Mouse (Mus musculus) G1E (cell line): ENCODE data around the gene Lsm8. TPM values are rescaled to one million over a fixed set of nuclear protein-coding genes. Genes with fewer than 3 reads are reported as not detected.

Experiments used
- ATAC-seq: 2 replicates; pipeline ENCODE4 v1.8.0; 2016; ENCODE audit warnings: mild to moderate bottlenecking; ENCODE audit not compliant: insufficient number of reproducible peaks, poor library complexity, low FRiP score, severe bottlenecking; ENCODE audit errors: extremely low read depth
- DNase-seq: peaks from one replicate; pipeline ENCODE4 v3.0.0; 2012; ENCODE audit warnings: low spot score
- H3K27me3 ChIP-seq: 2 replicates; pipeline ENCODE4 v1.6.1; 2012; ENCODE audit warnings: mild to moderate bottlenecking, low read length, inconsistent platforms; ENCODE audit not compliant: insufficient read depth
- H3K36me3 ChIP-seq: replicated peaks from 2 replicates; pipeline ENCODE3; 2012; ENCODE audit warnings: mild to moderate bottlenecking, inconsistent platforms
- H3K4me1 ChIP-seq: 2 replicates; pipeline ENCODE4 v1.6.1; 2012; ENCODE audit warnings: low read depth, low read length, inconsistent platforms, mixed read lengths; ENCODE audit not compliant: insufficient read depth
- H3K4me3 ChIP-seq: 2 replicates; pipeline ENCODE4 v1.5.1; 2012; ENCODE audit warnings: low read depth, mild to moderate bottlenecking, inconsistent platforms, low read length, moderate library complexity, mixed read lengths
- H3K9me3 ChIP-seq: replicated peaks from 2 replicates; pipeline ENCODE4 v1.6.1; 2012; ENCODE audit warnings: inconsistent platforms
- CTCF ChIP-seq: IDR thresholded peaks from 2 replicates; pipeline ENCODE4 v1.5.1; 2012; ENCODE audit warnings: low read depth, low read length, inconsistent platforms, mixed read lengths
- GATA1 ChIP-seq: IDR thresholded peaks from 2 replicates; pipeline ENCODE4 v1.6.1; 2012; ENCODE audit warnings: borderline replicate concordance, low read length, inconsistent platforms, mixed read lengths
- GATA2 ChIP-seq: IDR thresholded peaks from 2 replicates; pipeline ENCODE4 v1.6.1; 2012; ENCODE audit warnings: low read depth, low read length, inconsistent platforms, borderline replicate concordance
- POLR2AphosphoS5 ChIP-seq: IDR thresholded peaks from 2 replicates; pipeline ENCODE4 v1.6.1; 2012; ENCODE audit warnings: low read depth, low read length, inconsistent platforms; ENCODE audit not compliant: insufficient replicate concordance
- TAL1 ChIP-seq: conservative IDR thresholded peaks from 2 replicates; pipeline ENCODE4 v1.6.1; 2012; ENCODE audit warnings: low read depth, low read length, inconsistent platforms, mixed read lengths
- polyA plus RNA-seq: library from polyadenylated mRNA; stranded (reverse); fragments of >175 nt; gene quantifications from 2 replicates; pipeline ENCODE4 v1.2.3, GENCODE M21; 2012
- total RNA-seq, 2 experiments: library from RNA; stranded (forward) in 1 of 2; stranded (reverse) in 1 of 2; fragments of 200-1000 nt in 1 of 2; fragments of >200 nt in 1 of 2; fragmentation: Nextera tagmentation in 1 of 2; gene quantifications; 2 replicates each; pipeline ENCODE4 v1.2.3; 2014 to 2017

Lsm8 gene
- 25.5 and 27.8 TPM in 2 replicates for total RNA-seq (2014; fragmentation: Nextera tagmentation)
- 91.7 and 109 TPM in 2 replicates for total RNA-seq (2017)
- polyA plus RNA-seq, result 4.6 and 14.6 TPM in 2 replicates

DNA sequence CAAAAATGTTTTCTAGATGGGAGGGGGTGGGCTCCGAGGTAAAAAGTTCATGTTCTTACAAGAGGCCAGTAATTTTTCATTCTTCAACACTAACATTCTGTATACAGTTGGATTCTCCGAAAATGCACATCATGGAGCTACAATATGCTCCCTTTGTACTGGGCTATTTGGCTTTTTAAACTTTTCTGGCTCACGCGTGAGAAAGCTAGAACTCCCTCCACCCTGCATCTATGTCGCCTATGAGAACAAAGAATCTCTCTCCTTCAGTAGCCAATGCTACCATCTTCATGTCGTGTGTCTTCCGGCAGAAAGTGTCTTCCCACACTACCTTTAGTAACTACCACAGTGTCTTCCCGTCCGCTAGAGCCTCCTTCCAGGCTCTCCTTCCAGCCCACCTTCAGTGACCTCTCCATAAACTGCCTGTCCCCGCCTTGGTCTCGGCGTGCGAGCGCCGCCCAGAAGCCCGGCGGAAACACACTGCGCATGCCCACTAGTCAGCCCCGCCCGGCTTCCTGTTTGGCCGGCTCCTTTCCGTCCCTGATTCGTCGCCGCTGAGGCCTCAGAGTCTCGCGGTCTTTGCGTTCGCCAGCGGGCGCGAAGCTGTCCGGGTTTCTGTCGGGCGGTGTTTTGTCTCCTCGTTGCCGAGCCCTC is at the start of gene Lsm8:
Gene Lsm8, plus strand, starts transcription at position 529 of the 651 bp plus-strand sequence.
- ATAC-seq (peak; percentile 86), DNase-seq (peak; percentile 90)
- Histone ChIP-seq H3K36me3 (peaks cover 22% of the 10 kb centered on the region), H3K4me3 (peak within 1 kb of the TSS; percentile 76), H3K27me3 (no peaks in the 10 kb centered on the region), H3K4me1 (peaks cover 11% of the 10 kb centered on the region; the same call in 1 of the 2 replicates), H3K9me3 (no peaks in the 10 kb centered on the region)
- TF ChIP-seq GATA2 (no peak), TAL1 (no peak), POLR2AphosphoS5 (no peak), GATA1 (no peak), CTCF (no peak)

DNA sequence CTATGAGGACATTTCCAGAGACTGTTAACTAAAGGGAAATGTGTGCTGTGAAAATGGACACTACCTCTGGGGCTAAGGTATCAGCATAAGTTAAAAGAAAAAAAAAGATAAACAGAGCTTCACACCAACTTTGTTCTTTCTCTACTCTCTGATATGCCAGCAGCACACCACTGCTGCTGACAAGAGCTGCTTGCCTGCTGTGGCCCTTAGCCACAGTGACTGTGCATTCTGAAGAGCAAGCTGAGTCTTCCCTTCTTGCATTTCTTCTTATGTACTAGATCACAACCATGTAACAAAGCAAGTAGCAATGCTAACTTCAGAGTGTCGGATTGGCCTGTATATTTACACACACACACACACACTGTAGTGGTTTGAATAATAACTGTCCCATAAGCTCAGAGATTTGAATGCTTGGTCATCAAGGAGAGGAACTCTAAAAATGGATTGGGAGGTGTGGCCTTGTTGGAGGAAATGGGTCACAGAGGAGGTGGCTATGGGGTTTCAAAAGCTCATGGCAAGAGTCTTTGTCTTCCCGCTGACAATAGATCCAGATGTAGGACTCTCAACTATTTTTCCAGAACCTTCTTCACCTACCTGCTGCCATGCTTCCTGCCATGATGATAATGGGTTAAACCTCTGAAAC is 47.4 kb upstream of the Lsm8 start:
- DNase-seq, result no peak
- Histone ChIP-seq H3K9me3 (no peaks in the 10 kb centered on the region), H3K4me3 (no peak overlapping the region), H3K4me1 (no peaks in the 10 kb centered on the region), H3K36me3 (no peaks in the 10 kb centered on the region), H3K27me3 (no peaks in the 10 kb centered on the region)
- ATAC-seq, result no peak
- TF ChIP-seq POLR2AphosphoS5 (no peak), CTCF (no peak), TAL1 (no peak), GATA1 (no peak), GATA2 (no peak)

DNA sequence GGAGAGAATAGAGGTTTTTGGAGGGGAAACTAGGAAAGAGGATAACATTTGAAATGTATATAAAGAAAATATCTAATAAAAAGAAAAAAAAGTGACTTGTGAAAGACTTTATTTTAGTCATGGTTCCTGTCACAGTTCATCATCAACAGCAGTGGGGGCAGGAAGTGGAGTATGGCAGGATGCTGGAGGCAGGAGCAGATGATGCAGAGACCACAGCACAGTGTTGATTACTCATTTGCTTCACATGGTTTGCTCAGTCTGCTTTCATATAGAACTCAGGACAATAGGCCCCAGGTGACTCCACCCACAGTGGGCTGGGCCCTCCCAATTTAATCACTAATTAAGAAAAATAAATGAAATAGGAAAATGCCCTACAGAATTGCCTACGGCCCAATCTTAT is 35.8 kb upstream of the Lsm8 start:
- ATAC-seq (no peak), DNase-seq (no peak)
- Histone ChIP-seq H3K4me1 (no peaks in the 10 kb centered on the region), H3K4me3 (no peak overlapping the region), H3K27me3 (no peaks in the 10 kb centered on the region), H3K36me3 (no peaks in the 10 kb centered on the region), H3K9me3 (no peaks in the 10 kb centered on the region)
- no peak for TF ChIP-seq CTCF
- no peak for TF ChIP-seq TAL1
- TF ChIP-seq GATA2, result no peak
- TF ChIP-seq POLR2AphosphoS5, result no peak
- TF ChIP-seq GATA1, result no peak

DNA sequence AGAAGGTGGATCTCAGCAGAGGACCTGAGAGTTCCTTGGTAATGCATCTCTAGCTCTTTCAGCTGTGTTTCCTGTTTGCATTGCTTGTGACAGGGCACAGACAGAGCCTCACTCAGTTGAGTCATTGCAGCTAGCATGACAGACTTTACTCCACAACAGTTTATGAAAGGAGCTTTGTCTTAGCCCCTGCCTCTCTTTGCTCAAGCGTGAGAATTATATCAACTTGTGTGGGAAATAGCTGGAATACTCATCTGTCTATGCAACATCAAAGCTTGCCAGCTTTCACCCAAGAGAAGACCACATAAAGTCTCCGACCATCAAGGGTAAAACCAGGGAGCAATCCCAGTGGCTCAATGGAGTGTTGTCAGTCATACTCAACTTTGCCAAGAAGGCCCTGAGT is 32.8 kb upstream of the Lsm8 start:
- H3K27me3 ChIP-seq, result 0 out of 2 replicates have a peak, but pooled peaks cover under 1% of the 10 kb centered on the region
- no peak for ATAC-seq
- no peak overlapping the region for H3K4me3 ChIP-seq
- TF ChIP-seq POLR2AphosphoS5 (no peak), CTCF (no peak), GATA2 (no peak), GATA1 (no peak), TAL1 (no peak)
- no peaks in the 10 kb centered on the region for H3K4me1 ChIP-seq
- no peak for DNase-seq
- no peaks in the 10 kb centered on the region for H3K36me3 ChIP-seq
- no peaks in the 10 kb centered on the region for H3K9me3 ChIP-seq

DNA sequence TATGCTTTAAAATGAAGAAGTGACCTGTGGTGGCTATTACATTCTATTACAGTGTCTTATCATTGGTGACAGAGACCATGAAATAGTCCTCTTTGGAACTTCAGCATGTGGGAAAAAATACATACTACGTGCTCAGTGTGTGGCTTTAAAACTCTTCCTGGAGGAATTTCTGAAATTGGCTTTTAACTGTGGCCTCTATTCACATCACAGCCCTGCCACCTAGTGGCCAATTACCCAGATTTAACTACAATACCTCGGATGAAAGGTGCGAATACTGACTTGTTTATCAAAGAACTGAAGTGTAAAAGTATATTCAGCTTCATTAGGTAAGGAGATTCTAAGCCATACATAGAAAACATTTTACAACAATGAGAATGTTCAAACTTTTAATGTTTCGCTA is 29.0 kb upstream of the Lsm8 start:
- Histone ChIP-seq H3K4me3 (no peak overlapping the region), H3K36me3 (no peaks in the 10 kb centered on the region), H3K27me3 (0 out of 2 replicates have a peak, but pooled peaks cover 3% of the 10 kb centered on the region), H3K9me3 (no peaks in the 10 kb centered on the region), H3K4me1 (no peaks in the 10 kb centered on the region)
- no peak for TF ChIP-seq GATA2
- no peak for TF ChIP-seq CTCF
- TF ChIP-seq POLR2AphosphoS5, result no peak
- TF ChIP-seq TAL1, result no peak
- no peak for TF ChIP-seq GATA1
- DNase-seq (no peak), ATAC-seq (peak; percentile 54; the same call in 1 of the 2 replicates)

DNA sequence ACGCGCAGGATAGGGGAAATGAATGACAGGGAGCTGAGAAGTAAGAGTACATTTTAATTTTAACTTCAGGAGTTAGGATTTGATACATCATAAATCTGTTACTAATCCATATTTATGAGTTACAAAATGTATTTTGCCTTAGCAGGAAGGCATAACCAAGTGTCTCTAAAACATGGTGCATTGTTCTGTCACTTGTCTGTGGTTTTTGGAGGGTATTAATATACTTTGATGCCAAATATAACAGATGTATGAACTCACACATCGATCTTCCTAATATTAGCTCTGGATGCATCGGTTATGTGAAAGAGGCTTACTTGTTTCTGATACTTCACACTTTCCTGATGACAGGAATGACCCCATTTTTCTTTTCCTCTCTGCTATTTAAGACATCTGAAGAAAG is 28.1 kb upstream of the Lsm8 start:
- ATAC-seq, result no peak
- no peaks in the 10 kb centered on the region for H3K4me1 ChIP-seq

More for the DNA sequence above, 28.1 kb upstream of the Lsm8 start:
- TF ChIP-seq TAL1 (no peak), CTCF (no peak), GATA2 (no peak), GATA1 (no peak), POLR2AphosphoS5 (no peak)
- Histone ChIP-seq H3K27me3 (0 out of 2 replicates have a peak, but pooled peaks cover 3% of the 10 kb centered on the region), H3K36me3 (no peaks in the 10 kb centered on the region), H3K4me3 (no peak overlapping the region), H3K9me3 (no peaks in the 10 kb centered on the region)
- DNase-seq, result no peak
